Mouse (Mus musculus) liver, adult 2 months (tissue): ENCODE results near the gene Apoc3.

ENCODE experiments used
- CTCF ChIP-seq: fragments of 200-500 bp; IDR thresholded peaks from 2 replicates; pipeline ENCODE4 v1.5.1; 2011; ENCODE audit warnings: low read depth, low read length, control low read depth
- POLR2A ChIP-seq: fragments of 200-500 bp; IDR thresholded peaks from 2 replicates; pipeline ENCODE4 v1.6.1; 2011; ENCODE audit warnings: low read length, control low read depth; ENCODE audit not compliant: insufficient read depth; ENCODE audit errors: extremely low read depth

- TF ChIP-seq CTCF (no peak), POLR2A (no peak)
Measured at GRCm38 (mm10) chr9:46241818-46242217, 6.4 kb upstream of the Apoc3 start.
